8 mouse cellular contexts compared by ENCODE assay signal in the genomic region with DNA sequence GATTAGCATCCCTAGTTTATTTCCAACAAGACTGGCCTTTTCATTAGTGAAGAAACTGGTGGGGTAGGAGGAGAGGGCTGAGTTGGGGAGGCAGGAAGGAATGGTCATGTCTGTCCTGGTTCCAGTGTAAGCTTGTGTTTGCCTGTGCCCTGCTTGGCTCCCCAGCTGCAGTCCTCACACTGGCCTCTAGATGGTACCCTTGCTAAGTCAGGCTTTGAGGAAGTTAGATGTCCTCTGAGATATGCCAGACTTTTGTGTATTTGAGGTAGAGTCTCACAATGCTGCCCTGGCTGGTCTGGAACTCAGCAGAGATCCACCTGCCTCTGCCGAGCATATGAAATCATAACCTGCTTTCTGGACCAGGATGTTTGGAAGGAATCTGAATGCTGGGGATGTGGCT. TPM values are rescaled to one million over a fixed set of nuclear protein-coding genes. Genes with fewer than 3 reads are reported as not detected.
A peak's percentile ranks its signal among the peaks of the same experiment; 100 is the strongest.
DNase-seq lines count a peak whose midpoint lies in the region; ATAC-seq and TF ChIP-seq lines count a peak whose summit lies in the region.

No protein-coding gene starts in this region.

- no peak for ATAC-seq in kidney, embryonic 14.5 days (ENCODE audit: low FRiP score, low TSS enrichment)
- ATAC-seq in heart, postnatal 0 days (ENCODE audit: insufficient read depth, low read depth): no peak
- ATAC-seq in monocyte, adult 5-6 weeks (replicated peaks; ENCODE audit: insufficient number of reproducible peaks, low FRiP score, low TSS enrichment, poor library complexity, severe bottlenecking): peak; percentile 74
- peak; percentile 59 for ATAC-seq in stomach, postnatal 0 days (ENCODE audit: low FRiP score, low TSS enrichment)

- no peak overlapping the region for H3K9ac ChIP-seq in kidney, embryonic 14.5 days (ENCODE audit: low read depth, low read length)
- no peak overlapping the region for H3K9ac ChIP-seq in heart, postnatal 0 days (replicated peaks; ENCODE audit: low read depth, low read length)
- no peak overlapping the region for H3K9ac ChIP-seq in stomach, postnatal 0 days (ENCODE audit: low read length)

- H3K27me3 ChIP-seq in kidney, embryonic 14.5 days (ENCODE audit: control insufficient read depth, insufficient read depth, low read length): no peaks in the 10 kb centered on the region
- H3K27me3 ChIP-seq in heart, postnatal 0 days (ENCODE audit: control insufficient read depth, insufficient read depth, low read length): no peaks in the 10 kb centered on the region
- H3K27me3 ChIP-seq in stomach, postnatal 0 days (ENCODE audit: control insufficient read depth, insufficient read depth, low read length): no peaks in the 10 kb centered on the region

- peaks cover 31% of the 10 kb centered on the region for H3K36me3 ChIP-seq in kidney, embryonic 14.5 days (ENCODE audit: control insufficient read depth, insufficient read depth, low read length)
- H3K36me3 ChIP-seq in heart, postnatal 0 days (replicated peaks; ENCODE audit: control insufficient read depth, insufficient read depth, low read length): peaks cover 42% of the 10 kb centered on the region
- H3K36me3 ChIP-seq in stomach, postnatal 0 days (ENCODE audit: control insufficient read depth, insufficient read depth, low read length): peaks cover 12% of the 10 kb centered on the region; the same call in 1 of the 2 replicates

- H3K9me3 ChIP-seq in kidney, embryonic 14.5 days (ENCODE audit: control insufficient read depth, low read length): no peaks in the 10 kb centered on the region
- no peaks in the 10 kb centered on the region for H3K9me3 ChIP-seq in heart, postnatal 0 days (replicated peaks; ENCODE audit: control insufficient read depth, low read length)
- no peaks in the 10 kb centered on the region for H3K9me3 ChIP-seq in stomach, postnatal 0 days (ENCODE audit: control insufficient read depth, low read length)

- H3K27ac ChIP-seq in kidney, embryonic 14.5 days (ENCODE audit: low read depth, low read length): no peak overlapping the region
- H3K27ac ChIP-seq in heart, postnatal 0 days (ENCODE audit: low read depth): no peak overlapping the region
- no peak overlapping the region for H3K27ac ChIP-seq in stomach, postnatal 0 days (replicated peaks)

- DNase-seq in kidney, adult 18-20 months: peak; percentile 91
- DNase-seq in adrenal gland, adult 8-10 months: peak; percentile 73
- peak; percentile 75 for DNase-seq in embryo, embryonic 9.5 days (ENCODE audit: extremely low spot score)
- peak; percentile 55 for DNase-seq in heart, postnatal 0 days (ENCODE audit: low spot score)
- peak; percentile 77 to 86 for DNase-seq in left cerebral cortex, adult 18-20 months (ENCODE audit: low spot score in 2 of 2)
- DNase-seq in stomach, postnatal 0 days (ENCODE audit: low spot score): peak; percentile 90

- H3K4me1 ChIP-seq in kidney, embryonic 14.5 days (ENCODE audit: control insufficient read depth, insufficient read depth, low read length): peaks cover 16% of the 10 kb centered on the region
- peaks cover 17% of the 10 kb centered on the region for H3K4me1 ChIP-seq in heart, postnatal 0 days (ENCODE audit: control insufficient read depth, insufficient read depth)
- H3K4me1 ChIP-seq in stomach, postnatal 0 days (replicated peaks; ENCODE audit: control insufficient read depth, insufficient read depth): 0 out of 2 replicates have a peak, but pooled peaks cover 3% of the 10 kb centered on the region

- no peak overlapping the region for H3K4me2 ChIP-seq in kidney, embryonic 14.5 days (replicated peaks; ENCODE audit: low read depth, low read length)
- H3K4me2 ChIP-seq in heart, postnatal 0 days (ENCODE audit: low read depth, low read length): no peak overlapping the region
- H3K4me2 ChIP-seq in stomach, postnatal 0 days (replicated peaks; ENCODE audit: low read depth): no peak overlapping the region

- no peak for TF ChIP-seq EP300 in heart, postnatal 0 days (IDR thresholded peaks at IDR 0.05; ENCODE audit: low read depth)
- TF ChIP-seq EP300 in stomach, postnatal 0 days (optimal IDR thresholded peaks at IDR 0.05): no peak

- WGBS in kidney, embryonic 14.5 days: 64% methylated on average over 1 of the region's 1 CpGs
- 46% methylated on average over 1 of the region's 1 CpGs for WGBS in heart, postnatal 0 days
- 24% methylated on average over 1 of the region's 1 CpGs for WGBS in stomach, postnatal 0 days

- no peak overlapping the region for H3K4me3 ChIP-seq in kidney, embryonic 14.5 days (ENCODE audit: low read length)
- H3K4me3 ChIP-seq in heart, postnatal 0 days (ENCODE audit: low read depth, low read length): no peak overlapping the region
- no peak overlapping the region for H3K4me3 ChIP-seq in stomach, postnatal 0 days (ENCODE audit: low read depth, low read length)

- peak; percentile 84 for TF ChIP-seq CTCF in heart, postnatal 0 days (IDR thresholded peaks at IDR 0.05; ENCODE audit: low read depth)
- peak; percentile 94 for TF ChIP-seq CTCF in stomach, postnatal 0 days (IDR thresholded peaks at IDR 0.05; ENCODE audit: low read depth)

RNA-seq across cellular contexts. Expression of a gene that starts 3.5 kb away (rescaled TPM):
- 14.7 and 20.1 TPM in 2 replicates for polyA plus RNA-seq in kidney, embryonic 14.5 days (2014; fragmentation: Nextera tagmentation; extraction: Ambion mirVana)
- 100 to 1,000 TPM; 269 to 371 (median 318) TPM for total RNA-seq in adrenal gland, adult 8-10 months (2022)
- 21.8 and 41.8 TPM in 2 replicates for total RNA-seq in heart, postnatal 0 days (2014; rRNA removed; ENCODE audit: low replicate concordance)
- polyA plus RNA-seq in heart, postnatal 0 days (2015; fragmentation: Nextera tagmentation; extraction: Ambion mirVana): 64.4 and 69.1 TPM in 2 replicates
- total RNA-seq in left cerebral cortex, adult 18-20 months (2021): 10 to 100 TPM; 50.1 to 60.4 TPM
- 2.9 to 10.9 TPM (median 6.6 TPM) in 3 replicates for total RNA-seq in monocyte, adult 5-6 weeks (2017)
- polyA plus RNA-seq in stomach, postnatal 0 days (2015; fragmentation: Nextera tagmentation; extraction: Ambion mirVana): 54.1 TPM in 2 replicates

RNA-seq across cellular contexts. Expression of a gene that starts 3.5 kb away (rescaled TPM):
- polyA plus RNA-seq in kidney, embryonic 14.5 days (2014; fragmentation: Nextera tagmentation; extraction: Ambion mirVana): 10.4 and 15.0 TPM in 2 replicates
- total RNA-seq in adrenal gland, adult 8-10 months (2022): 10 to 100 TPM; 19.9 to 35.5 (median 25.5) TPM
- total RNA-seq in heart, postnatal 0 days (2014; rRNA removed; ENCODE audit: low replicate concordance): 21.9 and 30.9 TPM in 2 replicates
- polyA plus RNA-seq in heart, postnatal 0 days (2015; fragmentation: Nextera tagmentation; extraction: Ambion mirVana): 17.6 and 18.6 TPM in 2 replicates
- total RNA-seq in left cerebral cortex, adult 18-20 months (2021): 10 to 100 TPM; 22.6 to 23.1 TPM
- 7.6 to 8.8 TPM (median 8.0 TPM) in 3 replicates for total RNA-seq in monocyte, adult 5-6 weeks (2017)
- polyA plus RNA-seq in stomach, postnatal 0 days (2015; fragmentation: Nextera tagmentation; extraction: Ambion mirVana): 13.3 and 15.8 TPM in 2 replicates

RNA-seq across cellular contexts. Expression of a gene that starts 15.1 kb away (rescaled TPM):
- polyA plus RNA-seq in kidney, embryonic 14.5 days (2014; fragmentation: Nextera tagmentation; extraction: Ambion mirVana): 22.5 and 39.6 TPM in 2 replicates
- total RNA-seq in adrenal gland, adult 8-10 months (2022): 100 to 1,000 TPM; 238 to 271 (median 258) TPM
- total RNA-seq in heart, postnatal 0 days (2014; rRNA removed; ENCODE audit: low replicate concordance): 16.4 and 22.5 TPM in 2 replicates
- 19.4 and 21.3 TPM in 2 replicates for polyA plus RNA-seq in heart, postnatal 0 days (2015; fragmentation: Nextera tagmentation; extraction: Ambion mirVana)
- 100 to 1,000 TPM in 1 of 2 experiments, 10 to 100 TPM in 1; 97.3 to 102 TPM for total RNA-seq in left cerebral cortex, adult 18-20 months (2021)
- total RNA-seq in monocyte, adult 5-6 weeks (2017): 123 to 195 TPM (median 136 TPM) in 3 replicates
- polyA plus RNA-seq in stomach, postnatal 0 days (2015; fragmentation: Nextera tagmentation; extraction: Ambion mirVana): 37.2 and 37.7 TPM in 2 replicates

RNA-seq across cellular contexts. Expression of a gene that starts 57.5 kb away (rescaled TPM):
- 63.8 and 66.6 TPM in 2 replicates for polyA plus RNA-seq in kidney, embryonic 14.5 days (2014; fragmentation: Nextera tagmentation; extraction: Ambion mirVana)
- total RNA-seq in adrenal gland, adult 8-10 months (2022): 100 to 1,000 TPM in 1 of 4 experiments, 10 to 100 TPM in 3; 49.1 to 110 (median 82.0) TPM
- total RNA-seq in heart, postnatal 0 days (2014; rRNA removed; ENCODE audit: low replicate concordance): 25.1 and 53.6 TPM in 2 replicates
- 24.9 and 25.9 TPM in 2 replicates for polyA plus RNA-seq in heart, postnatal 0 days (2015; fragmentation: Nextera tagmentation; extraction: Ambion mirVana)
- total RNA-seq in left cerebral cortex, adult 18-20 months (2021): 1 to 10 TPM; 1.8 to 4.2 TPM
- 54.4 to 71.6 TPM (median 54.8 TPM) in 3 replicates for total RNA-seq in monocyte, adult 5-6 weeks (2017)
- 120 and 130 TPM in 2 replicates for polyA plus RNA-seq in stomach, postnatal 0 days (2015; fragmentation: Nextera tagmentation; extraction: Ambion mirVana)

Comparison
In these comparisons a context has a peak if more than half of its experiments do, and no peak if none do; other contexts are left out.
1. ATAC-seq: peak in monocyte, adult 5-6 weeks (single experiment) and stomach, postnatal 0 days (single experiment); none in kidney, embryonic 14.5 days (single experiment) and heart, postnatal 0 days (single experiment).
2. Peak in every context shown above with its lines, with median percentiles within 50 percentile points of each other: DNase-seq.